Mouse (Mus musculus) T-helper 2 cell (primary cell): ENCODE data around the gene Smoc1.

Experiments
- in situ Hi-C: fragments of 300-600 bp; cut with MboI, MseI; formaldehyde crosslinking; loops from one replicate; pipeline ENCODE4 v1.15.1; 2025; ENCODE audit warnings: high pct_unique_total_duplicates

Gene Smoc1

GRCm38 (mm10) chr12:81126842-81127241 is 100.2 kb downstream of the Smoc1 start:
- in situ Hi-C loops: no loop called here

GRCm38 (mm10) chr12:81128693-81129092 is 102.1 kb downstream of the Smoc1 start:
- in situ Hi-C loops: no loop called here

GRCm38 (mm10) chr12:81130692-81131091 is 104.1 kb downstream of the Smoc1 start:
- in situ Hi-C loops: no loop called here

- in situ Hi-C loops: no loop called here
These were observed 104.5 kb downstream of the Smoc1 start for GRCm38 (mm10) chr12:81131114-81131513.

- in situ Hi-C loops: no loop called here
These were observed 106.6 kb downstream of the Smoc1 start for GRCm38 (mm10) chr12:81133055-81133665.

- in situ Hi-C loops: no loop called here
These were observed 111.6 kb downstream of the Smoc1 start for GRCm38 (mm10) chr12:81138217-81138616.

GRCm38 (mm10) chr12:81139463-81139862 is 112.9 kb downstream of the Smoc1 start:
- in situ Hi-C loops: no loop called here

GRCm38 (mm10) chr12:81140594-81141328 is 114.2 kb downstream of the Smoc1 start:
- in situ Hi-C loops: no loop called here

- in situ Hi-C loops: no loop called here
These were observed 114.7 kb downstream of the Smoc1 start for GRCm38 (mm10) chr12:81141329-81141711.

- in situ Hi-C loops: no loop called here
These were observed 115.6 kb downstream of the Smoc1 start for GRCm38 (mm10) chr12:81142231-81142630.

- in situ Hi-C loops: no loop called here
These were observed 117.6 kb downstream of the Smoc1 start for GRCm38 (mm10) chr12:81144201-81144600.

GRCm38 (mm10) chr12:81146417-81147180 is 120.0 kb downstream of the Smoc1 start:
- in situ Hi-C loops: no loop called here

GRCm38 (mm10) chr12:81147956-81148355 is 121.3 kb downstream of the Smoc1 start:
- in situ Hi-C loops: no loop called here

GRCm38 (mm10) chr12:81150917-81151316 is 124.3 kb downstream of the Smoc1 start:
- in situ Hi-C loops: no loop called here

GRCm38 (mm10) chr12:81152082-81152481 is 125.5 kb downstream of the Smoc1 start:
- in situ Hi-C loops: no loop called here

GRCm38 (mm10) chr12:81155675-81156074 is 129.1 kb downstream of the Smoc1 start:
- in situ Hi-C loops: no loop called here

GRCm38 (mm10) chr12:81156841-81157240 is 130.2 kb downstream of the Smoc1 start:
- in situ Hi-C loops: no loop called here

GRCm38 (mm10) chr12:81159947-81160346 is 133.3 kb downstream of the Smoc1 start:
- in situ Hi-C loops: no loop called here

- in situ Hi-C loops: no loop called here
These were observed 133.8 kb downstream of the Smoc1 start for GRCm38 (mm10) chr12:81160425-81160824.

- in situ Hi-C loops: no loop called here
These were observed 134.2 kb downstream of the Smoc1 start for GRCm38 (mm10) chr12:81160831-81161230.

GRCm38 (mm10) chr12:81161282-81161681 is 134.7 kb downstream of the Smoc1 start:
- in situ Hi-C loops: no loop called here

GRCm38 (mm10) chr12:81163131-81163530 is 136.5 kb downstream of the Smoc1 start:
- in situ Hi-C loops: no loop called here

- in situ Hi-C loops: no loop called here
These were observed 137.0 kb downstream of the Smoc1 start for GRCm38 (mm10) chr12:81163566-81163965.
